Mouse (Mus musculus): ENCODE data around the gene Trpc1.

Gene Trpc1

DNA sequence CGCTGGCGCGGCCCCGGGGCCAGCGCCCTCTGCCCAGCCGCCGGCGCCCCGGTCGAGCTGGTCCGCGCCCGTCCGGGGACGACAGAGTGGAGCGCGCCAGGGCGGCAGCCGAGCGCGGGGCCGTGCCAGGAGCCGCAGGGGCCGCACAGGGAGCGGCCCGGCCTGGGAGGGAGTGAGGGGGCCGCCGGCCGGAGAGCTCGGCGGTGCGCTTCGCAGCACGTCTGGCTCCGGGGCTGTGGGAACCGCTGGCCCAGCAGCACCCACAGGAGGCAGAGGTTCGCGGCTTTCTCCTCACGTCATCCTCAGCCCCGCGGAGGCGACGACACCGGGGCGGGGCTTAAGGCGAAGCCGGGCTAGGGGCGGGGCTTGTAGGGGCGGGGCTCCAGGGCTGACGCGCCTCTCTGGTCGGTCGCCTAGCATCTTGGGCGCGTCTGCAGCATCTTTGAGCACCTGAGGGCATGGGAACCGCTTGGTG lies at the start of gene Trpc1:
Gene Trpc1 (minus strand): TSS at position 339 of the 475 bp plus-strand sequence.
- DNase-seq (ENCODE audit: low spot score) = peak; percentile 89

DNA sequence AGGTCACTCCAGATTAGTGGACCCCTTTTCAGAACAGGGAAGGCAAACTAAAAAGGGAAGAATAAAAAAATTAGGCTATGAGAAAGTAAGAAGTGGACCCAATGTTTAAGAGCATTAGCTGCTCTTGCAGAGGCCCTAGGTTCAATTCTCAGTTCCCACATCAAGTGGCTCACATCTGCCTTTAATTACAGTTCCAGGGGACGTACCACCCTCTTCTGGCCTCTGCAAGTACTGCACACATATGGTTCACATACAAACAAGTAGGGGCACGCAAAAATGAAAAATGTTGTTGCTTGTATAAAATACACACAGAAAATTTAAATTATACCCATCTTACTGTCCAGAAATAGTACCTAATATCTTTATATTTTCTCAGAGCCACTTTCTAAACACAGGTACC lies 46.1 kb upstream of the Trpc1 start:
- no peak for DNase-seq (ENCODE audit: low spot score)

DNA sequence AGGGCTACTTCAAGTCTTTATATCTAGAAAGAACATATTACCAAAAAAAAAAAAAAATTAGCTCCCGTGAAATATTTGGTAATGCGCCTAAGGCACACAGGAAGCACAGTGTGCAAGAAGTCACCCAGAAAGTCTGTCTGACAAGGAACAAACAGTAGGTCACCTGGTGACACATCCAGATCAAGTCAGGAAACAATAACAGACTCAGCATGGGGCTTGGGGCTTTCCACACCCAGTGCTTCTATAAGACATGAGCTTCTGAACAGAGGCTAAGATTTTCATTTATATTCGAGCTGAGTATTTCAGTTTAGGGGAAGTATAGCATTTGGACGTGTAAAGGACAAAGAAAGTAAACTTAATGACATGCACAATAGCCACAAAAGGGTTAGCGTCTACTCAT lies 45.7 kb upstream of the Trpc1 start:
- DNase-seq (ENCODE audit: low spot score) = no peak

DNA sequence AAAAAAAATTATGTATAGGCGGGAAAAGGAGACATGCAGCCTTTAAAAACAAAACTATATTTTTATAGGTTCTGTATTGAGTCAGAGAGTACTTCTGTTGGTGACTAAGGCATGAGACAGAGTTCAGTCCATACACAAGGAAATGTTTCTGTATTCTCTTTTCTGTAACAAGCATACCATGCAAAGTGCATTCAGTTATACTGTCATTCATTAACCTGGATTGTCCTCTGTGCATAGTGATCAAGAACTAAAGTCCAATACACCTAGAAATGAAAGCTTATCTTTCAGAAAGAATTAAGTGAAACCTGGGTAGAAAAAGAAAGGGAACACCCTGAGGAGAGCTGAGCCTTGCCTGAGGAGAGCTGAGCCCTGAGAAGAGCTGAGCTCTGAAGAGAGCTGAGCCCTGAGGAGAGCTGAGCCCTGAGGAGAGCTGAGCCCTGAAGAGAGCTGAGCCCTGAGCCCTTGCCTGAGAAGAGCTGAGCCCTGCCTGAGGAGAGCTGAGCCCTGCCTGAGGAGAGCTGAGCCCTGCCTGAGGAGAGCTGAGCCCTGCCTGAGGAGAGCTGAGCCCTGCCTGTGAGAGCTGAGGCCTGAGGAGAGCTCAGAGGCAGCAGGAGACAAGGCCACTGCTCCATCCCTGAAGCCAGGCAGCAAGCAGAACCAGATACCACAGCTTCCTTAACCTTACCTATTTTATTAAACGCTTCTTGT lies 45.1 kb upstream of the Trpc1 start:
- DNase-seq (ENCODE audit: low spot score) = no peak

DNA sequence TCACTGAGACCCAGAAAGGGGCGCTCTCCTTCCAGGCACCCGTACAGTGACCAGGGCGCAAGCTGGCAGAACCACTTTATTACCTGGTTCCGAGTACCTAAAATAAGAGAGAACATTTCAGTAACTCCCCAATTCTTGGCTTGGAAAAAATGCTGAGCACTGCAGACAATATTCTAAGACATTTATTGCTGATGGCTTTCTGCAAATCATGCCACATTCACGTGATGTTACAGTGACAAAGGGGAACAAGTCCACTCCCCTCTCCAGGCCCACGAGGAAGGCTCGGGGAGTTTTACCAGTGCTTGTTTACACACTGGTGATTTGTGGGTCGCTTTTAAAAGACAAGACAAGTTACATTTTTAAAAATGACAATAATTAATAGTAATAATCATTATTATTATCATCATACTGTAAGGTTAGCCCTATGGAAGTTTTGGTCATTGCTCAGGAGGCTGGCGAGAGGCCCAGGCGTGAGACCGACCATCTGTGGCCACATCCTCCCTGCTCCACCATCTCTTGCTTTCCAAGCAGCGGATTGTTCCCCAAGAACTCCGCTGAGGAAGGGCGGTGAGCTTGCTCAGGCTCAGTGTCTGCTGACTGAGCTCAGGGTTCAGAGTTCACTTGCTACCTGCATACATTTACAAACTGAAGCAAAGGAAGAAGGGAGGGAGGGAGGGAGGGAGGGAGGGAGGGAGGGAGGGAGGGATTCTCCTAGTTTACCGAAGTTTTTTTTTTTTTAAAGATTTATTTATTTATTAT lies 44.0 kb upstream of the Trpc1 start:
- DNase-seq (ENCODE audit: low spot score) = no peak

DNA sequence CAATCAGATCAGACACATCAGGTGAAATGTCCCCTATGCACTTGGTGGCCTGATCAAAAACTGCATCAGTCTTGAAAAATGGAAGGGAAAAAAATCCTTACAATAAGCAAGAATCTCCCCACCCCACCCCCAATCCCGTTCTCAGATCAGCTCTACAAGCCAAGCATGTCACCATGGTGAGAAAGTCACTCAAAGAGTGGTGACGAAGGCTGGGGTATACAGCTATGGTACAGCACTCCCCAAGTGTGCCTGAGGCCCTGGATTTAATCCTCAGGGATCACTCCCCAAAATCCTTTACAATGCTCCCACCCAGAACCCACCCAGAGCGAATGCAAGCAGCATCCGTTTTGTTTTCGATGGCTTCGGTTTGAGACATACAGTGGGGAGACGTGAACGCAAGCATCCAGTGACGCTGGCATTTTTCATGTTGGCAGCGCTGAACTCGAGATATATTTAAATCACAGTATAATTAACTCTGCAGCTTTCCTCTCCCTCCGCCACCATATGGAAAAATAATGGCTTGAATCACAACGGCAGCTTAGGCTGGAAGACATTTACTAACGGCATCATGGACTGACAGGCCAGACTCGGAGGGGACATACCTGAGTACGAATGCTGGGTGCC lies 34.8 kb upstream of the Trpc1 start:
- no peak for DNase-seq (ENCODE audit: low spot score)

DNA sequence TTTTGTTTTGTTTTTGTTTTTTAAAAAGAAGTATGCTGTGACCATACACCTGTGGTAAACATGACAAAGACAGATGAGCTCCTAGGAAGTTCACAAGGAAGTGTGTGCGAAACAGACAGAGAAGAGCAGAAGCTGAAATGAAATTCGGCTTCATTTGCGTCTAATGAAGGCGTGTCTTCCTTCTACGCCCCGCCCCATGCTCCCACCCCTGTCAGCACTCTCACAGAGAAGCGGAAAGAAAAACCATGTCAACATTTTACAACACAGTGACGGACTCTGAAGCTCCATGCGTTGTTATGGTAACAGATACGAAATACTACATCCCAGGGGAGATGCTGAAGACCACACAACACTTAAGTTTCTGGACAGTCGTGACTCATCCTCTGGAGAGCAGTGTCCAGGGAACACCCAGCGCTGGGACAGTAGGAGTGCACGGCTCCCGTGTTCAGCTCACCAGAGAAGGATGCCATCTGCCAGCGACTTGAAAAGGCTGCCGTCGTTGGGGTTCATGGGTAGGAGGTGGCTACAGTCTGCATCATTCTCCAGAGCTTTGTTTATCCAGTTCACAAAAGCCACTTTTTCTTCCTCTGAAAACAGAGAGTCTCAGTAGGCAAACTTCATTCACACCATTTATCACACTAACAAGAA lies 33.6 kb upstream of the Trpc1 start:
- no peak for DNase-seq (ENCODE audit: low spot score)

DNA sequence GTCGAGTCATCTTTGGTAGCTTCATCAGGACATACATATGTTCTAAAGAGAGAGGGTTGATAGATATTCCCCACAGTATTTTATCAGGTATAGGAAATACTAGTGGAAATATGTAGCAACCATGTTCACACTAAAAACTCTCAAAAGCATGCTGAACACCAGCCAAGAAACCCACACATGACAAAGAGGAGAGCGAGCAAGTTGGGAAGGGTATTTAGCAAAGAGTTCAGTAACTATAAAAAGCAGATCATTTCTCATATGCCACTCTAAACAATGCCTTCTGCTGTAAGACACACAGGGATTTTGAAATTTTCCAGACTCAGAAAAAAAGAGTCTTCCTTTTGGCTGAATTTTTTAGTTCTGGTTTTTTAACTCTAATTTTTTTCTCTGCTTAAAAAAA lies 21.5 kb upstream of the Trpc1 start:
- no peak for DNase-seq (ENCODE audit: low spot score)

DNA sequence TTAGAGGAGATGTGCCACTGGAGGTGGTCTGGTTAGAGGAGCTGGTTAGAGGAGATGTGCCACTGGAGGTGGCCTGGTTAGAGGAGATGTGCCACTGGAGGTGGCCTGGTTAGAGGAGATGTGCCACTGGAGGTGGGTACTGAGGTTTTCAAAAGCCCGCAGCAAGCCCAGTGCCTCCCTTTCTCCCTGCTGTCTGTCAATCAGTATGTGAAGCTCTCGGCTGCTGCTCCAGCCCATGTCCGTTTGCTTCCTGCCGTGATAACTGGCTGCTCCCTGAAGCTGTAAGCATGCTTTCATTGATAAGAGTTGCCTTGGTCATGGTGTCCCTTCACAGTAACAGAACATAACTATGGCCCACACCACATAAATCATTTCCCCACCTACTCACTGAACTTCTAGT lies 13.0 kb upstream of the Trpc1 start:
- no peak for DNase-seq (ENCODE audit: low spot score)

DNA sequence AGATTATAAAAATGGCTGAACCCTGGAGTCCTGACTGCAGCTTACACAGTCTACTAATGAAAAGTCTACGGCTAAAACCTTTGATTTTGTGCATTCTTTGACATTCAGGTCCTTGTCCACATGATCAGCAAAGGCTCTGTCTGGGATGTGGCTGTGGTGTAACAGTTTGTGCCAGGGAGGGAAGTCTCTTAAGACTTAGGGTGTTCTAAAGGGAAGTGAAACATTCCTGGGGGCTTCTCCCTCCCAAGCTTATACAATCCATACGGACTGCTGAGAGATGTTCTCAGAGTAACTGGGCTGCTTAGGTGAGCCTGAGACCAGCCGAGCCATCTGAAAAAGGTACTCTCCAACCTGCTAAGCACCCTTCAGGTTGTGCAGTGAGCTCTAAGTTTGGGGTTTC lies 12.1 kb upstream of the Trpc1 start:
- DNase-seq (ENCODE audit: low spot score) = no peak

DNA sequence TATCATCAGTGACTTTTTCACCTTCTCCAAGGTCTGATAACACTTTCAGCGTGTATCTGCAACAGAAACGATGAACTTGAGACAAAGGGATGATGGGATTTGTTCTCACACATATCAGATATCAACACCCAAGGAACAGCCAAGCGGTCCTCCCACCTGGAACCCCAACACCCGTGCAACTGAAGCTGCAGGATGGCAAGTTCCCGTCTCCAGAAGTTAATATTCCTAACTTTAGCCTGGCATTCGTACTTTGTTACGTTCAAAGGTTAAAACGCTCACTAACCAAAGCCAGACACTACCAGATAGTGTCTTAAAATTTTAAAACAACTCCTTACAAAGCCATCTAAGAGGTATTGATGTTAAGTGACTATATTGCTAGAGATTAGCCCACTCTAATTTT lies 11.2 kb upstream of the Trpc1 start:
- DNase-seq (ENCODE audit: low spot score) = no peak

DNA sequence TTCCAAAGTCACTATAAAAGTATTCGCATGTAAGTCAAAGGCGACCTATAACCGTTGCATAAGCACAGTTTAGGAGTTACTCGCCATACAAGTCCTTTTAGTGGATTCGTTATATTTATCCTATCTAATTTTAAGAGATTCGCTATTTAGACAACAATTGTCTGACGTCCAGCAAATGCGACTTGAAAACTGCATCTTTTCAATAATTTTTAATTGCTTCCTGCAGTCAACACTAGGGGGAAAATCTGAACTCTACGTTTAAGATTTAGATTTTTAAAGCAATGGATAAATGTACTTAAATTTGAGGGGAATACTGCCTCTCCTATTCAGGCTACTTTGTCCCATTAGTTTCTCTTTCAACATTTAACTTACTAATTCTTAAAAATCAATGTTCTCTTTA lies 571 bp upstream of the Trpc1 start:
- no peak for DNase-seq (ENCODE audit: low spot score)

DNA sequence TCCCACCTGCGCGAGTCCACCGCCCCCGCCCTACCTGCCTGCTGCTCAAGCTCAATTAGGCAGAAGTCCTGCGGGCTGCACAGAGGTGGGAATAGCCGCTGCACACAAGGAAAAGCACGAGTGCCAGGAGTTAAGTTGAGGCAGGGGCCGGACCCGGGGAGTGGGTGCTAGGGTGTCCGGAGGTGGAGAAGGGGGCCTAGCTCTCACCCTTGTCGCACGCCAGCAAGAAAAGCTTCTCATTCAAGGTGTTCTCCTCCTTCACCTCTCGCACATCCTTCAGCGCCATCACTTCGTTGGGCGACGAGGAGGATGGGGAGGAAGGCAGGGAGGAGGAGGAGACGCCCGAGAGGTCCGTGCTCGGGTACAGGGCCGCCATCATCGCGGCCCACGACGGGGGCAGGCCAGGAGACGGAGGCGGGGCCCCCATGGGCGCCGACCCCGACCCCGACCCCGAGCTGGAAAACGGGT lies 680 bp downstream of the Trpc1 start:
- DNase-seq (ENCODE audit: low spot score) = peak; percentile 53

DNA sequence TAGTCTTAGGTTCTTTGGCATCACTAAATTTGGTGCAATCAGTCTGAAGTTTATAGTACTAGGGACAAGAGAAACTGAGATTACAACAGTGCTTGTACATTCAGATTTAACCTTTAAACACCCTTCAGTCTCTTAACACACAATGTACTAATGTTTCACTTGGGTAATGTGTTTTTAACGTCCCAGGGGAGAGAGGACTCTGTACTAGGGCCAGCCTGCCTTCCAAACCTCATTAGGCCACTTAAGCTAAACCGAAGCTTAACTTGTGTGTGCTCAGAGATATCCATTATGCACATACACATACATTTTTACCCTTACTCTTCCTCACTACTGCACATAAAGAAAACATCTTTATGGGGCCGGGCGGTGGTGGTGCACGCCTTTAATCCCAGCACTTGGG lies 2.9 kb downstream of the Trpc1 start:
- DNase-seq (ENCODE audit: low spot score) = no peak

DNA sequence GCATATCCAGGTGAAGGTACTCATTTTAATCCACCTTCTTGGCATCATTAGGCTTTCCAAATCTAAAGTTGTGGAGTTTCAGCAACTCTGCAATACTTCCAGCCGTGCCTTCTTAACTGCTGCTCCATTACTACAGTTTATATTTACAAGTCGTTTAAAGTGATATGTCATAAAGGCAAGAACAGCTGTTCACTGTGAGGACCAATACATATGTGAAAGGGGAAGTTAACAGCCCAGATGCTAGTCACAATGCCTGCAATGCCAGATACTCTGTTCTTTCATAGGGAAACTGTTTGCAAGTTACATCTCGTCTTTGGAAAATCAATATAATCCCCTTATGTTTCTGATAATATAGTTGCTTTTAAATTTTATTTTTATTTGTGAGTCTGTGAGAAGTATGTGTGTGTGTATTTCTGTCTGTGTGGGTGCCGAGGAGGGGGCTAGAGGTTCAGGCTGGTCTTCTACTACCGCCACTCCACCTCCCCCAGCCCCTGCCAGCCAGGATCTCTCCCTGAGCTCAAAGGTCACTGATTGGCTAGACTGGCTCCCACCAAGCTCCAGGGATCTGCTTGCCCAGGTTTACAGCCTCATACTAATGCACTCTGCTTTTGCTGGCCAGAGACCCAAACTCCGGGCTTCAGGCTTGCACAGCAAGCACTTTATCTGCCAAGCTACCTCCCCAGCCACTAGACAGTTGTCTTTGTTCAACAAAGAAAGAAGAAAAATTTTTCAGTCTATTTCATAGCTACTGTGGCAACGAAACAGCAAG lies 5.1 kb downstream of the Trpc1 start:
- DNase-seq (ENCODE audit: low spot score) = no peak

DNA sequence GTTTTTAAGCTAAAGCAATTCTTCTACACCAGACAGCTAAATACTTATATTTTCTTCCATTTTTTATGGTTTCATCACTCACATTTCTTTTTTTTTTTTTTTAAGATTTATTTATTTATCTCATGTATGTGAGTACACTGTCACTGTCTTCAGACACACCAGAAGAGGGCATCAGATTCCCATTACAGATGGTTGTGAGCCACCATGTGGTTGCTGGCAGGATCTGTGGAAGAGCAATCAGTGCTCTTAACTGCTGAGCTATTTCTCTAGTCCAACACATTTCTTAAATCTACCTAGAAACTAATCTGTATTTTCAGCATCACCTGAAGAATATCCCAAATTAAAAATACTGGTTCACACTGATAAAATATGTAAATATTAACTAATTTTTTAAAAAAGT lies 13.9 kb downstream of the Trpc1 start:
- no peak for DNase-seq (ENCODE audit: low spot score)

DNA sequence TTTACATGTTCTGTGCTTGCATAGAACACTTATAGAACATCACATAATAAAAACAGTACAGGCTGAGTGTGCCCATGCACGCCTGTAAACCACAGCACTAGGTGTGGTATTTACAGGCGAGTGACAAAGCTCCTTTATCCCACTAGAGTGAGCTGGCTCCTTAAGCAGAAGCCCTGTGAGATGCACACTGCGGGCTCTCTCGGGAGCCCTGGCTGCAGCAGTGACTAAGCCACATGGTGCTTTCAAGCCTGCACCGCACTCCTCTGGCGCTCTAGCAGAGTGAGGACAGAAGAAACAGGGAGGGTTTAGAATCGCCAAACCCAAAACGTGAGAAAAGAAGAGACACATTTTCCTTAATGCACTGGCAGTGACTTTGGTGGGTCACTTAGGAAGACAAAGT lies 37.6 kb downstream of the Trpc1 start:
- DNase-seq (ENCODE audit: low spot score) = no peak

DNA sequence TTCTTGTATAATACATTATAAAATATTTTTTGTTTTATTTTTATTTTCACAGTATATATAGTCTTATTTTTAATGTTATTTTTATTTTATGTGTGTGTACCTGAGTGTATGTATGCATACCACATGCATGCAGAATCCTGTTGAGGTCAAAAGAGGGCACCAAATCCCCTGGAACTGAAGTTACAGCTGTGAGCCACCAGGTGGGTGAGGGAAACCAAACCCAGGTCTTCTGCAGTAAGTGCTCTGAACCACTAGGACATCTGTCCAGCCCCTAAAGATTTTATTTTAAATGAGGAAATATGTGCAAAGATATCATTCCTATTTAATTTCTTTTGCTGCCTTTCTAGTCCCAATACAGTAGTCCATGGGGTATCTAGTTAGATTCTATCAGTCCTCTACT lies 41.2 kb downstream of the Trpc1 start:
- no peak for DNase-seq (ENCODE audit: low spot score)

DNA sequence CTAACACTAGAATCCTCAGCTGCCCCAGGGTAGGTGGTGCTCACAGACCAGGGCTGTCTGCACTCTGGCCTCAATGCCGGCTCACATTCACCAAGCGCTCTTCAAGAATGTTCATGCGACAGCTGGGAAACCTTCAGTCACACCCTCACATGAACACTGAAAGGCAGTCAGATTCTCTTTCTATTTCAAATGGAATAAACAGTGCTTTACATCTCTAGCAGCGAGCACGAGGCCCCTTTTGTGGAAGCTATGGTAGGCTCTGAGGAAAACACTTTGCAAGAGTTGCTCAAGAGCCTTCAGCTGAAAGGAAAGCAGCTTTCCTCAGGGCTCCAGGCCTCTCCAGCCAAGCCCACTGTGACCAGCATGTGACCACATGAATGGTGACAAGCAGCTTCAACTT lies 44.8 kb downstream of the Trpc1 start:
- DNase-seq (ENCODE audit: low spot score) = no peak

DNA sequence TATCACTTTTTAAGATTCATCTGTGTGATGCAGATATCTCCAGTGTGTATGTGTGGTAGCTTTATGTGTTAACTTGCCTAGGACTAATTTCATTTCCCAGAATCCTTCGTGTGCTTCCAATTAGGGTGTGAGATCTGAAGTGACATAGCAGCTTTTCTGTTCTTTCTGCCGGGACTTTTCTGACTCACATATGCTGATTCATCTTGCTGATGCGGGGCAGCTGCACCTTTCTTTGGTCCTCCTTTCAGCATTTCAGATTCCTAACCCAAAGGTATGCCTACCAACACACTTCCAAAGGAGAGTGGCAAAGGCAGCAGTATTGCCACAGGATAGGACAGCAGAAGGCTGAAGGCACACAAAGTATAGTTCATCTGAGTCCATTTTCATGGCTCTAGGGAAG lies 46.1 kb downstream of the Trpc1 start:
- no peak for DNase-seq (ENCODE audit: low spot score)

DNA sequence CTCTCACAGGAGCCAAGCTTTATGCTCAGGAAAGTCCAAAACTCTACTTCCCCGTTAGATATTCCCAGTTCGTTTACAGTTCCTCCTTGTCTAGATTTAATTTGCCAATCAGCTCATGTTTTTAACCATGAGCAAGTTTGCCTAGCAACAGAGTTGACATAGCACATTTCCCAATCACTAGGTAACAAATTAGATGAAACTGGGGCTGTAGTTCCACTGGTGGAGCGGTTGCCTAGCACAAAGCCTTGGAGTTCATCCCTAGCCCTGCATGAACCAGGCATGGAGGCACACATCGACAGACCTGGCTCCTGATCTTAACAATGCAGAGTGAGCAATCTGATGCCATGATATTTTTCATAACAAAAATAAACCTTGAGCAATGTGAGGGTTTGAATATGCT lies 50.9 kb downstream of the Trpc1 start:
- DNase-seq (ENCODE audit: low spot score) = no peak

DNA sequence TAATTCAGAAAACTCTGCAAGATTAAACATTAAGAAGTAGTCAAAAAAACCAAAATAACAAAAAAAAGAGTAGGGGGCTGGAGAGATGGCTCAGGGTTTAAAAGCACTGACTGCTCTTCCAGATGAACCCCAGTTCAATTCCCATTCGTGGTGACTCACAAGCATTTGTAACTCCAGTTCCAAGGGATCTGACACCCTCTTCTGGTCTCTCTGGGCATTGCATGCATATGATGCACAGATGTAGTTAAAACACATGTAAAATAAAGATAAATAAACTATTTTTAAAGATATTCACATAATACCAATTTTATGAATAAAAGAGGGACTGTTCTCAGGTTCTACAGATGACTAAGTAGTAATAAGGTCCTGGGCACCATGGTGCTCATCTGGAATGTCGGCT lies 52.4 kb downstream of the Trpc1 start:
- DNase-seq (ENCODE audit: low spot score) = peak; percentile 16

Data from testis, postnatal 14 days (tissue).